Mouse (Mus musculus): Measurements from ENCODE around the gene Gdi1. TPM values are rescaled to one million over a fixed set of nuclear protein-coding genes. Genes with fewer than 3 reads are reported as not detected.
A peak's percentile ranks its signal among the peaks of the same experiment; 100 is the strongest.

Gdi1 gene
- polyA plus RNA-seq, 1 experiment from 2014 or later: 45.7 TPM

DNA sequence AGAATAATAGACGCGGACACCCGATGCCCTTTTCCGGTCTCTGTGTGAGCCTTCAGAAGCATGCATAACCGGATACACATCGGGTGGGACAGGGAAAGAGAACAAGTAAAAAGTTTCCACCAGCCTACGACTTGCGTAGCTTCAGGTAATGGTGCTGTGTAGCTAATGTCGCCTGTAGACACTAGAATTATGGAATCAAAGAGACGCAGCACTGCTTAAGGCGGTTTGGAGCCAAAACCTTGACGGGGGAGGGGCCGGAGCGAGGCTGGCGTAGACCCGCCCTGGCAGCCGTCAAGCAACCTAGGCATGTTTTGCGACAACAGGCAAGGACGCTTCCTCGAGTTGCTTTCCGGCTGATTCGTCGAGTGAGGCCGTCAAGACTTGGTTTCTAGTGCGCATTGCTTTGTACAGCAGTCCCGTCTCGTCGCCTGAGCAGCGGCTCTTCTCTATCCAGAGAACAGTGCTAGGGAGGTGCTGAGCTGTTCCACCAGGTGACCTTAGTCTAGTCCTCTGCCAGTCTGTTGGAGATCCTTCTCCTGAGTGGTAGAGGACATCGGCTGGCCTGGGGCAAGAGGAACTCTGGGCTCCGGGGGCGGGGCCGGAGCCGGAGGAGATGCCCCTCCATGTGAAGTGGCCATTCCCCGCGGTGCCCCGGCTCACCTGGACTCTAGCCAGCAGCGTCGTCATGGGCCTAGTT, 22.3 kb upstream of the Gdi1 start:
- peak overlapping the region; percentile 70 for H3K4me3 ChIP-seq (replicated peaks)
- 14% methylated on average over 39 of the region's 39 CpGs for WGBS (ENCODE audit: insufficient replicate concordance)
- H3K9me3 ChIP-seq (replicated peaks): no peaks in the 10 kb centered on the region
- peak overlapping the region; percentile 88 for H3K4me2 ChIP-seq
- H3K36me3 ChIP-seq: no peaks in the 10 kb centered on the region
- H3K27me3 ChIP-seq: no peaks in the 10 kb centered on the region
- DNase-seq (peak; percentile 82), ATAC-seq (ENCODE audit: low read depth) (peak; percentile 39)
- H3K9ac ChIP-seq: peak overlapping the region; percentile 82
- peak overlapping the region; percentile 97 for H3K27ac ChIP-seq
- H3K4me1 ChIP-seq (replicated peaks): peaks cover 25% of the 10 kb centered on the region

DNA sequence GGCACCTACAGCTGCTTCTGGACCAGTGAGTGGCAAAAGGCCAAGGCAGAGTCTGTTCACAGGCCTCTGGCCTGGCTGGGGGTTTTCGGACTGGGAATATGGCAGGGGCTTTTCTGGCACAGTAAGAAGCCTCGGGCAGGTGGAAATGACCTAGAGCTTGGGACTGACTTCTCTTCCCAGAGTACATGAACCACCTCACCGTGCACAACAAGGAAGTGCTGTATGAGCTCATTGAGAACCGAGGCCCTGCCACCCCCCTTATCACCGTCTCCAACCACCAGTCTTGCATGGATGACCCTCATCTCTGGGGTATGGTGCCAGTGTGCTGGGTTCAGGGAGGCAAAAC, 21.7 kb upstream of the Gdi1 start:
- ATAC-seq (ENCODE audit: low read depth) (no peak), DNase-seq (no peak)
- H3K9ac ChIP-seq: peak overlapping the region; percentile 82
- H3K36me3 ChIP-seq: 0 out of 2 replicates have a peak, but pooled peaks cover under 1% of the 10 kb centered on the region
- peak overlapping the region; percentile 97 for H3K27ac ChIP-seq
- peak overlapping the region; percentile 70 for H3K4me3 ChIP-seq (replicated peaks)
- H3K4me2 ChIP-seq: peak overlapping the region; percentile 88
- no peaks in the 10 kb centered on the region for H3K9me3 ChIP-seq (replicated peaks)
- H3K4me1 ChIP-seq (replicated peaks): peaks cover 25% of the 10 kb centered on the region
- H3K27me3 ChIP-seq: no peaks in the 10 kb centered on the region
- WGBS (ENCODE audit: insufficient replicate concordance): 18% methylated on average over 5 of the region's 5 CpGs

DNA sequence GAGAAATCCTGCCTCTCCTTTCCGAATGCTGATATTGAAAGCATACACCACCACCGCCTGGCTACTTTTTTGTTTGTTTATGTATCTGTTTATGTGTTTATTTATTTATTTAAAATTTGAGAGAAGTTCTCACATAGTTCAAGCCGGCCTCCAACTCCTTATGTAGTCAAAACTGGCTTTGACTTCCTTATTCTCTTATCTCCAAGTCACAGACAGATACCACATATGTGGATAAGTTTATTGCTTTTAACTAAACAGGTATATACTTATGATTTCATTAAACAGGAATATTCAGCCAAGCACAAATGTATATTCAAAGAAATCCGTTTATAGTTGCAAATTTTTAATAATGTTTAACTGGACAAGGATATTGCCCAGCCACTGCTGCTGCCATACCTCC, 11.4 kb upstream of the Gdi1 start:
- H3K36me3 ChIP-seq: peaks cover 4% of the 10 kb centered on the region; the same call in 1 of the 2 replicates
- no peak overlapping the region for H3K27ac ChIP-seq
- DNase-seq (no peak), ATAC-seq (ENCODE audit: low read depth) (no peak)
- peaks cover 13% of the 10 kb centered on the region for H3K4me1 ChIP-seq (replicated peaks)
- no peak overlapping the region for H3K4me3 ChIP-seq (replicated peaks)
- H3K27me3 ChIP-seq: no peaks in the 10 kb centered on the region
- H3K9me3 ChIP-seq (replicated peaks): no peaks in the 10 kb centered on the region
- H3K9ac ChIP-seq: no peak overlapping the region
- H3K4me2 ChIP-seq: no peak overlapping the region
- 46% methylated on average over 4 of the region's 4 CpGs for WGBS (ENCODE audit: insufficient replicate concordance)

DNA sequence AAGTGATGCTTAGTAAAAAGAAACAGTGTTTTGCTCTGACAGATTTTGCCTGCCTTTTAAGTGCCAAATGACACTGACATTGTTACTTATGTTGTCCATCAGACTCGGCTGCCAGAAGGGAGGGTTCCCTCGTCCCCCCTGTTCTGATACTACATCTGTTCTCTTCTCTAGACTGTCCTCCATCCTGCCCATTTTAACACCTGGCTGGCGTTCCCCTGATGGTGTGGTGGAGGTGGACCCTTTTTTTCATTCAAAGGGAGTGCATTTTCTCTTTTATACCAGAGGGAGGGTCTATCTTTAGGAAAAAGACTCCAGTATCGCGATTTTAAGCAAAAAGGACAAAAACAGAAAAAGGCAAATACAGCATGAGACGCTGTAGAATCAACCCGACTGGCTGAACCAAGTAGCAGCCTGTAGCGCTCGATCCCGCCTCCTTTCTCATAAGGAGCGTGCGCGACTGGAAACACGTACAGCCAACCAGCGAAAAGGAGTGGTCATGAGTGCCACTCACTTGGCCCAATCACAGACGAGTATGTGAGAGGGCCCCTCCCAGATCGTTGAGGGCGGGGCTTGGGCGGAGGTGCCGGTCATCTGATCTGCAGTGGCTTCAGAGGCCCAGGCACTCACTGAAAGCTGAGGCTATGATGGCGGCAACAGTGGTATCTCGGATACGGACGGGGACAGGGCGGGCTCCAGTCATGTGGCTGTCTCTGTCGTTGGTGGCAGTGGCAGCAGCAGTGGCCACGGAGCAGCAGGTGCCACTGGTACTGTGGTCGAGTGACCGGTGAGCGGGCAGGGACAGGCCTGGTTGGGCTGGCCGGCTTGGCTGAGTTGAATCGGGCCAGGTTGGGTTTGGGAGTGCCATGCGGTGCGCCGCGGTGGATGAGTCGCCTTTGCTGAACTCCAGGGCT, 8.0 kb upstream of the Gdi1 start, which contains the start of gene Atp6ap1:
Gene Atp6ap1, plus strand, starts transcription at position 560 of the 911 bp plus-strand sequence.
- Histone ChIP-seq H3K9ac (peak within 1 kb of the TSS; percentile 85), H3K4me1 (replicated peaks) (peaks cover 22% of the 10 kb centered on the region), H3K4me2 (peak within 1 kb of the TSS; percentile 82), H3K9me3 (replicated peaks) (no peaks in the 10 kb centered on the region), H3K36me3 (peaks cover 24% of the 10 kb centered on the region), H3K27ac (peak within 1 kb of the TSS; percentile 85), H3K4me3 (replicated peaks) (peak within 1 kb of the TSS; percentile 74), H3K27me3 (no peaks in the 10 kb centered on the region)
- peak; percentile 96 for ATAC-seq (ENCODE audit: low read depth)
- DNase-seq: peak; percentile 93
- 10% methylated on average over 37 of the region's 37 CpGs for WGBS (ENCODE audit: insufficient replicate concordance)

DNA sequence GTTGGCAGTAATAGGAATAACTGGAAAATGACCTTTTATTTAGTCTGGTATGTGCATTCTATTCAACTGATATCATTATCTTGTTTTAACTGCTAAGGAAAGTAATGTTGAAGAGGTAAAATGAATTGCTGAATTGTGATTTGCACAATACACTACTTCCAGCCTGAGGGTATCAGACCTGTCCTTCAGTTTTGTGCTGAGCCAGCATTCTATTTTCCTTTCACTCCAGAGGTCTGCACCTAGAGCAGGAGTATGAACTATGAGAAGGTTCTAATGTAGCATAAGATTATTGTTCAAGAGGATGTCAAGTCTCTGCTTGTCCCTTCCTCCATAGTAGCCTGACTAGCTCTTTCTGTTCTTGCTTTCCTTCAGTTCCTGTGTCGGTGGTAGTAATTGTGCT, 6.5 kb upstream of the Gdi1 start:
- peak overlapping the region; percentile 46 for H3K4me2 ChIP-seq

DNA sequence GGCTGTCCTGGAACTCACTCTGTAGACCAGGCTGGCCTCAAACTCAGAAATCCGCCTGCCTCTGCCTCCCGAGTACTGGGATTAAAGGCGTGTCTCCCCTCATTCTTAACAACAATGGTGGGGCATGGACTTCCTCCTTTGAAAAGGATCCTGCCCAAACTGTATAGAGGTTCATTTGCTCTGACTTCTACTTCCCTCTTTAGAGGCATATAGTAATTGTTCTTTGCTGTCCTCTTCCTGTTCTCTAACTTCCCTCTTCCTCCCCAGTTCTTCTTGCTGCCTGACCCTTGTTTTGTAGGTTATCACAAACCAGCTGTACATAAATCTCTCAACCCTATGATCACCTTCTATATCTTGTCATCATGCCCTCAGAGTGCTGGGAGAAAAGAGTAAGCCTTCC, 5.1 kb upstream of the Gdi1 start:
- DNase-seq: no peak
- 41% methylated on average over 3 of the region's 3 CpGs for WGBS (ENCODE audit: insufficient replicate concordance)
- Histone ChIP-seq H3K27ac (no peak overlapping the region), H3K9ac (no peak overlapping the region), H3K27me3 (no peaks in the 10 kb centered on the region), H3K4me2 (no peak overlapping the region), H3K4me3 (replicated peaks) (no peak overlapping the region), H3K4me1 (replicated peaks) (peaks cover 27% of the 10 kb centered on the region), H3K9me3 (replicated peaks) (no peaks in the 10 kb centered on the region), H3K36me3 (peaks cover 48% of the 10 kb centered on the region)
- no peak for ATAC-seq (ENCODE audit: low read depth)

More for the DNA sequence above, 6.5 kb upstream of the Gdi1 start:
- peaks cover 40% of the 10 kb centered on the region for H3K36me3 ChIP-seq
- no peak overlapping the region; the same call in 1 of the 2 replicates for H3K9ac ChIP-seq
- no peak for ATAC-seq (ENCODE audit: low read depth)
- no peak for DNase-seq
- peaks cover 22% of the 10 kb centered on the region for H3K4me1 ChIP-seq (replicated peaks)
- H3K9me3 ChIP-seq (replicated peaks): no peaks in the 10 kb centered on the region
- 30% methylated on average over 1 of the region's 1 CpGs for WGBS (ENCODE audit: insufficient replicate concordance)
- no peaks in the 10 kb centered on the region for H3K27me3 ChIP-seq
- peak overlapping the region; percentile 19; the same call in 1 of the 2 replicates for H3K4me3 ChIP-seq (replicated peaks)
- H3K27ac ChIP-seq: no peak overlapping the region

DNA sequence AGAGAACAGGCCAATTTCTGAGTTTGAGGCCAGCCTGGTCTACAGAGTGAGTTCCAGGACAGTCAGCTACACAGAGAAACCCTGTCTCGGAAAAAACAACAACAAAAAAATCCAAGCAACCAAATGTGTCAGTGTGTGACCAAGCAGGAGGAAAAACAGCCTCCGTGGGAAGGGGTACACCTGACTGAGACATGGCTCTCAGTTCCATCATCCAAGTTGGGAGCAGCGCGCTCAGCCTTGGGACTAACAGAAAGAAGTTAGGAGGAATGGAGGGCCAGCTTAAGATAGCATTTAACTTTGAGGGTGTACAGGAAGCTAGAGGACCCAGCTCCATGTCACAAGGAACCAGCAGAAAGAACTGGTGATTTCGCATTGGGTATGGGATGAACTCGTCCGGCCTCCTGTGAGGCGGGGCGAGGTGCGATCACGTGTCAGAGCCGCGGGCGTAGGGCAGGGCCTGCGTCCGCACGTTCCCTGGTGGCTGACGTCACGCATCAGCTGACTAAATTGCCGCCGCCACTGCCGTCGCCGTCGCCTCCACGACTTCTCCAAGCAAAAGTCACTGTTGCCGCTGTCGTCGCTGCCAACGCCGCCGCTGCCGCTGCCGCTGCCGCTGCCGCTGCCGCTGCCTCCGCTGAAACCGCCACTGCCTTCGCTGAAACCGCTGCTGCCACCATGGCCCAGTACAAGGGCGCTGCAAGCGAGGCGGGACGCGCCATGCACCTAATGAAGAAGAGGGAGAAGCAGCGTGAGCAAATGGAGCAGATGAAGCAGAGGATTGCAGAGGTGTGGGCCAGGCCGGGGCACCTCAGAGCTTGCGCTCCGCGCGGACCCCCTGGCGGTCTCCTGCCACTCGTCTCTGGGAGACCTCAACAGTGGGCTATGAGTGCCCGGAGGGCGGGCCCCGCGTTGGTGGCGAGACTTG, 8.0 kb downstream of the Gdi1 start, which contains the start of gene Fam50a:
Gene Fam50a, plus strand, starts transcription at position 494 of the 925 bp plus-strand sequence.
- Histone ChIP-seq H3K27me3 (no peaks in the 10 kb centered on the region), H3K27ac (peak within 1 kb of the TSS; percentile 85), H3K4me3 (replicated peaks) (peak within 1 kb of the TSS; percentile 71), H3K4me1 (replicated peaks) (peaks cover 28% of the 10 kb centered on the region), H3K9ac (peak within 1 kb of the TSS; percentile 81), H3K4me2 (peak within 1 kb of the TSS; percentile 86), H3K9me3 (replicated peaks) (no peaks in the 10 kb centered on the region), H3K36me3 (peaks cover 42% of the 10 kb centered on the region)
- 17% methylated on average over 59 of the region's 59 CpGs for WGBS (ENCODE audit: insufficient replicate concordance)
- ATAC-seq (ENCODE audit: low read depth): peak; percentile 95
- DNase-seq: peak; percentile 84

DNA sequence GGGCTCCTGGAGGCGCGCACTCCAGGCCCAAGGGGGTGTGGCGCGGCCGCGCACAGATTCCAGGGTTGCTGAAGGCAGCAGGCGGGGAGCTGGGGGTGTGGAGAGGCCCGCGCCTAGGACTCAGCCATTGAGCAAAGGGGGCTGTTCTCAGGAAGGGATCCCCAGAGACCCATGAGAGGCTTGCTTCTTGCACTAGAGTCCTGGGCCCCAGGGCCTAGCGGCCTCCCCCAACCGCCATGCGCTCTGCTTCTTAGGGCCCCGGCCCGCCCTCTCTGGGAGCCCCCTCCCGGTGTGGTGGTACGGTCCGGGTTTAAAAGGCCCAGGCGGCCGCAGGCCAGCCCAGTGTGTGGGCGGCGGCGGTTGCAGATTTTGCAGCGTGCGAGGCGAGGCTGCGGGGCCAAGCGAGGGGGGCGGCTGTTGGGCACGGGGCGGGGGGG, 23.9 kb downstream of the Gdi1 start, which contains the start of gene Plxna3:
Gene Plxna3, plus strand, starts transcription at position 342 of the 437 bp plus-strand sequence.
- Histone ChIP-seq H3K4me3 (replicated peaks) (peak within 1 kb of the TSS; percentile 48), H3K27ac (no peak within 1 kb of the TSS; the same call in 1 of the 2 replicates), H3K36me3 (no peaks in the 10 kb centered on the region), H3K9ac (peak within 1 kb of the TSS; percentile 52), H3K9me3 (replicated peaks) (no peaks in the 10 kb centered on the region), H3K27me3 (no peaks in the 10 kb centered on the region), H3K4me1 (replicated peaks) (peaks cover 27% of the 10 kb centered on the region), H3K4me2 (peak within 1 kb of the TSS; percentile 61)
- DNase-seq: peak; percentile 54
- WGBS (ENCODE audit: insufficient replicate concordance): 16% methylated on average over 29 of the region's 30 CpGs
- ATAC-seq (ENCODE audit: low read depth): peak; percentile 87

DNA sequence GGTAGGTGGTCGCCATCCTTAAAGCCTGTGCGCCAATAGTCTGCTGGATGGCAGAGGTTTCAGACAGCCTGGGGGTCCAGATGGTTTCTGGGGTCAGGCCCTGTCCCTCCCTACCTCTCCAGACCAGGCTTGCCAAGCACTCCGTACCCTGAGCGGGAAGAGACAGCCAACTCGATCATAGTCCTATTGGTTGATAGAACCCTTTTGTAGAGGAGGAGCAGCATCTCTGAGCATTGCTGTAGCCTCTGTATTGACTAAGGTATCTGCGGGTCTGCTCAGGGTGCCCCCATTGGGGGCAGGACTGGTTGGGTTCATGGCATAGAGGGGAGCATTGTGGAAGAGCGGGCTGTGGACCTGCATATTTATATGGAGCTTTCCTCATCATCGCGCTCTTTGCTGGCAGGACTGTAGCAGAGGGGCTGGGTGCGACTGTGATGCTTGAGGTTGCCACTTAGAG, 24.4 kb downstream of the Gdi1 start:
- Histone ChIP-seq H3K9ac (peak overlapping the region; percentile 33; the same call in 1 of the 2 replicates), H3K27ac (no peak overlapping the region), H3K9me3 (replicated peaks) (no peaks in the 10 kb centered on the region), H3K4me1 (replicated peaks) (peaks cover 27% of the 10 kb centered on the region), H3K36me3 (no peaks in the 10 kb centered on the region), H3K4me3 (replicated peaks) (peak overlapping the region; percentile 48), H3K27me3 (no peaks in the 10 kb centered on the region), H3K4me2 (peak overlapping the region; percentile 61)
- ATAC-seq (ENCODE audit: low read depth) (peak; percentile 9), DNase-seq (no peak)
- WGBS (ENCODE audit: insufficient replicate concordance): 24% methylated on average over 10 of the region's 10 CpGs

DNA sequence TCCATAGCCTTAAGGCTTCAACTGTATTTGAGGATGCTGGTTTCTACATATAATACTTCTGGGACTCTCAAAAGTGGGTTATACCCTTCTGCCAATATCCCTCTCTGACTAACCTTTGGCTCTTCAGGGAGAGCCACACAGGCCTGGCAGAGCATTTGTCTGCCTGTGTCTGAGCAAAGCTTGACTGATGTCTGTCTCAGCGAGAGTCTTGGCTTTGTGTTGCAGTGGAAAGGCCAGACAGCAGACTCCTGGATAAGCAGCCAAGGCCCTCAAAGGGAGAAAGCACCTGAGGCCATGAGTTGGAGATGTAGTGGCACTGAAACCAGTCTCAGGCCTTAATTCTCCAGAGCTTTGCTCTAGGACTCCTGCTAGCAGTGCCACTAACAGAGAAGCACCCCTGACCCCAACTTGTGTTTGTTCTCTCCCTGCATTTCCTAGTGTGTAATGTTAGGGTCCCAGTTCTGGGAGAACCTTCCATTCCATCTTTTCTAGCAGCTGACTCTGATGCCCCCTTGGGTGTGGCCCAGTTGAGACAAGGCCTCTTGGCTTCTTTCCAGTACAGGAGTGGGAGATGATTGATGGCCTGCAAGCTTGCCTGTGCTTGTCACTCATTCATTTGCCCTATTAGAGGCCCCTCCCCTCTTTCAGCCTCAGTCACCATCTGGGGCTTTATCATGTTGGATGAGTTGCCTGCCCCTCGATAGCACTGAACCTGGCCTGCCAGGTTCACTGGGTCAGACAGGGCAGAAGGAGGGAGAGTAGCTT, 25.6 kb downstream of the Gdi1 start:
- H3K36me3 ChIP-seq: no peaks in the 10 kb centered on the region
- no peak for ATAC-seq (ENCODE audit: low read depth)
- no peak overlapping the region for H3K9ac ChIP-seq
- no peaks in the 10 kb centered on the region for H3K27me3 ChIP-seq
- 36% methylated on average over 2 of the region's 2 CpGs for WGBS (ENCODE audit: insufficient replicate concordance)
- H3K4me2 ChIP-seq: peak overlapping the region; percentile 61; the same call in 1 of the 2 replicates
- no peak overlapping the region for H3K27ac ChIP-seq
- DNase-seq: no peak
- no peak overlapping the region for H3K4me3 ChIP-seq (replicated peaks)
- peaks cover 27% of the 10 kb centered on the region for H3K4me1 ChIP-seq (replicated peaks)
- H3K9me3 ChIP-seq (replicated peaks): no peaks in the 10 kb centered on the region
